Mouse (Mus musculus) testis, adult 2 months (tissue): ENCODE results near the gene Hpse2.

ENCODE experiments used
- CTCF ChIP-seq: fragments of 200-500 bp; IDR thresholded peaks from 2 replicates; pipeline ENCODE4 v1.5.1; 2012; ENCODE audit warnings: low read depth, mild to moderate bottlenecking, inconsistent platforms, low read length, moderate library complexity; ENCODE audit not compliant: control insufficient read depth, insufficient read depth, insufficient replicate concordance
- POLR2A ChIP-seq: fragments of 200-500 bp; IDR thresholded peaks from 2 replicates; pipeline ENCODE4 v1.6.1; 2012; ENCODE audit warnings: low read depth, mild to moderate bottlenecking, inconsistent platforms, low read length, moderate library complexity; ENCODE audit not compliant: control insufficient read depth

DNA sequence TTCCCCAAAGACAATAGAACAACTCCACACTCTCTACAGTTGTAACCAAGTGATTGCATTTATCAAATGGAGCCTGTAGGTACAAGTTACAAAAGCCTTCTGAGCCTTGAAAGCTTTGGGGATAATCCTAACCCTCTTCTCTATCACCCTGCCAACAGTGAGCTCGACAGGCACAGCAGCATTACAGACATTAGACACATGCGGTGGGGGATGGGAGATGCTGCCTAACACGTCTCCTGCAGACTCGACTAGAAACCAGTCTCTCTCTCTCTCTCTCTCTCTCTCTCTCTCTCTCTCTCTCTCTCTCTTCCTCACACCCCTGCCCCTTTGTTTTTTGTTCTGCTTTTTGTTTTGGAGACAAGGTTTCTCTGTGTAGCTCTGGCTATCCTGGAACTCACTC is 343.6 kb downstream of the Hpse2 start:
- no peak for TF ChIP-seq CTCF
- no peak for TF ChIP-seq POLR2A
